Mouse (Mus musculus): ENCODE data around the gene Gsdma.
"Not testable (repeated sequence)": the region's sequence is repeated elsewhere in the genome, so short reads cannot be mapped to it uniquely, and the experiment has no call there.

The Gsdma gene

GRCm38 (mm10) chr11:98709001-98709741, 45.0 kb downstream of the Gsdma start:
- DNase-seq (ENCODE audit: extremely low spot score), result no peak

GRCm38 (mm10) chr11:98710416-98711045, 46.4 kb downstream of the Gsdma start:
- peak; percentile 80 for DNase-seq (ENCODE audit: extremely low spot score)

GRCm38 (mm10) chr11:98711046-98711434, 46.9 kb downstream of the Gsdma start:
- DNase-seq (ENCODE audit: extremely low spot score), result no peak

DNA sequence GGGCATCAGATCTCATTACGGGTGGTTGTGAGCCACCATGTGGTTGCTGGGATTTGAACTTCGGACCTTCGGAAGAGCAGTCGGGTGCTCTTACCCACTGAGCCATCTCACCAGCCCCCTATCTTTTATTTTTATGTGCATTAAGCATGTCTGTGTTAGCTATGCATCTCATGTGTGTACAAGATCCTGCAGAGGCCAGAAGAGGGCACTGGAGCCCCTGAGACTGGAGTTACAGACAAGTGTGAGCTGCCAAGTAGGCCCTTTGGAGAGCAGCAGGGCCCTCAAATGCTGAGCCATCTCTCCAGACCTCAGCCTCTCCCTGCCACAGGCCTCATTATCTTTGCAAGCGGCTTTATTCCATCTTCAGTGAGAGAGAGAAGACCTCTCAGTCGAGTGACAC, 47.9 kb downstream of the Gsdma start:
- not testable (repeated sequence) for DNase-seq (ENCODE audit: extremely low spot score)

DNA sequence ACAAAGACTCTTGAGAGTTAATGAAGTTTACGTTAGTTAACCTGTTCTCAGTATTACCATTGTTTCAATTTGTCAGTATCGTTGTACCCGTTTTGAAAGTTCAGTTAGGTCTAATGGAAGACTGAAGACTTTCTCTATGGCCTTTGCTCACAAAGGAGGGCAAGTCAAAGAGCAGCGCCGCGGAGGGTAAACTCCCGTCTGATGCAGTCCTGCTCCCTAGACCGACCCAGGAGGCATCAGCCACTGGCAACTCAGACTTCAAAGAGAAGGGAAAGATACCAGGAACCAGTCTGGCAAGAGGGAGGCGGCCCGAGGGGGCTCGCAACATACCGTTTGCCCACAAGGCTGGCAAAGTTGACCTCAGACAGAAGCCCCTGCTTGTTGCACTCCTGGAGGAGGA, 49.6 kb downstream of the Gsdma start:
- DNase-seq (ENCODE audit: extremely low spot score), result no peak

DNA sequence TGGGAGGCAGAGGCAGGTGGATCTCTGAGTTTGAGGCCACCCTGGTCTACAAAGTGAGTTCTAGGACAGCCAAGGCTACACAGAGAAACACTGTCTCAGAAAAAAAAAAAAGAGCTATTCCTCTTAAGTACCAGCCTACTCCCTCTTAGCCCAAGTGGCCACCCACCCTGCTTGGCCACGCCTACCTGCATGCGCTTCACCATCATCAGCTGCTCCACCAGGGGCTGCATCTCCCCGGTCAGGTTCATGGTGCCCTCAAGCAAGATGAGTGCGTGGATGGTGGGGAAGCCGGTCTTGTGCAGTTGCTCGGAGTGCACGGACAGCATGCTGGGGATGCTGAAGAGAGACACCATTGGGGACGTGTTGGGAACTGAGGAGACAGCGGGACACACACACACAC, 51.8 kb downstream of the Gsdma start:
- DNase-seq (ENCODE audit: extremely low spot score), result no peak

- peak; percentile 60 for DNase-seq (ENCODE audit: extremely low spot score)
Measured at GRCm38 (mm10) chr11:98717904-98718303, 53.8 kb downstream of the Gsdma start.

DNA sequence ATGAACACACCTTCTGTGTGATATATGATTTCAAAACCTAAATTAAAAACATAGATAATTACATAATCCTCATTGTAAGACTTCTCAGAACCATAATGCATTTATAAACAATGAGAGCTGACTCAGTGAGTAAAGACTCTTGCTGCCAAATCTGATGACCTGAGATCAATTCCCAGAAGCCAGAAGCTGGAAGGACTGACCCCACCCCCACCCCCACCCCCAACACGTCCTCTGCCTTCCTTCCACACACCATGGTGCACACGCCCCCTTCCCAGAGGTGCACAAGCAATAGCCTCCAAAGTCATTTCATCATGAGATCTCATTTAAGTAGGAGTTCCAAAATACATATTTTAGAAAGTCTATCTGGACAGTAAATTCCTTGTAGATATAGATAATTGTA, 56.6 kb downstream of the Gsdma start:
- DNase-seq (ENCODE audit: extremely low spot score), result no peak

DNA sequence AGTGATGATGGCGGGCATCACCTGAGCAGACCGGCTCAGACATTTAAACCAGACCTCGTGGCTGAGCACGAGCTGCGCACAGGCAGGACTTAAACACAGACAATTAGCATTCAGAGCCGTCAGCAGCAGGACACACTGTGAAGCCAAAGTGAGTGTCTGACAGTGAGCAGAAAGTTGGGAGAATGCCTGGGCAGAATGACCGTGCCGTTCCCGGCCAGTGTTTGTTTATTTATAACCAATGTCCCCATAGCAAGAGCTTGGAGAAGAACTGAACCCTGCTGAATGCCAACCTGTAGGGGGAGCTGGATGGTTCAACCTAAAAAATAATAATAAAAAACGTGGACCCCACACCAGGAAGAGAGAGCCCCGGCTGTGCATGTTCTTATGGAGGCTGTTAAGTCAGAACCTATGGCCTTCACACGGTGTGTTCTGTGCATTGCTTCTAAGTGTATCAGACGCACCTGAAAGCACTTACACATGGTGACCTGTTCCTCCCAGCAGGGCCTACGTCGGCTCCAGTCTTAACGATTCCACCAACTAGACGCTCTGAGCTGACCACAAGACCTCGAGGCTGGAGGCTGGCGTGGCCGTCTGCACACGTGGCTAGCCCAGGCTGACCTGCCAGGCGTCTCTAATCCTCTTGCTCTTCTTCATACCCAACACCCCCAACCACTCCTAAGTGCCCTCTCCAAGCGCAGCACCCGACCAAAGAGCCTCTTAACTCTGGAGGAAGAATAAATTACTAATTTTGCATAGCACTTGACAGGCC, 57.5 kb downstream of the Gsdma start:
- DNase-seq (ENCODE audit: extremely low spot score), result no peak

DNA sequence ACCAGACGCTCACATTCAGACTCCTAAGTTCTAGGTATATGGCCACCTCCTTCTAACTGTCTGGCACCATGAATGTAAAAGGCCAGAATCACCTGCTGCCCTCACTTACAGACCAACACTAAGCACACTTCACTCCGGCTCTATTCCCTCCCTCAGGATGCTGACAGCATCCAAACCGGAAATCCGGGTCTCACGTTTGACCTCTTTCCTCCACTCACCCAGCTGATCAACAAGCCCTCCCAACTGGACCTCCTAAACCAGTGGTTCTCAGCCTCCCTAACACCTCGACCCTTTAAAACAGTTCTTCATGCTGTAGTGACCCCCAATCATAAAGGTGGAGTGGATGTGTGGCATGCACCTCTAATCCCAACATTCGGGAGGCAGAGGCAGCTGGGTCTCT, 58.9 kb downstream of the Gsdma start:
- DNase-seq (ENCODE audit: extremely low spot score), result no peak

DNA sequence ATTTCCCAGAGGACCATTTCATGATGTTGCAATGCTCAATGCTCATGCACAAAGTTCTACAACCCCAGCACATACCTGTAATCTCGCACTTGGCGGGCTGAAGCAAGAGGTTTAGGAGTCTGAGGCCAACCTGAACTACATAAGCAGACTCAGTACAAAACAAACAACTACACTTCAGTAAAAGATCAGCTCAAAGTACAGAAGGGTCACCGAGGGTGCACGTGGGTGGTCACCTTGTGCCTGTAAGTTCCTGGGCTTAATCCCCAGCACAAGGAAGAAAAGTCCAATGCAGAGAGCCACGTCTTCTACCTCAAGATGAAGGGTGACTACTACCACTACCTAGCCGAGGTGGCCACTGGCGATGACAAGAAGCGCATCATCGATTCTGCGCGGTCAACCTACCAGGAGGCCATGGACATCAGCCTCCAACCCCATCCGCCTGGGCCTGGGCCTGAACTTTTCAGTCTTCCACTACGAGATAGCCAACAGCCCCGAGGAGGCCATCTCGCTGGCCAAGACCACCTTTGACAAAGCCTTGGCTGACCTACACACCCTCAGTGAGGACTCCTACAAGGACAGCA, 61.9 kb downstream of the Gsdma start:
- no peak for DNase-seq (ENCODE audit: extremely low spot score)

All from embryo, embryonic 9.5 days (tissue).